In genomic region chr6:71143154-71143893, GRCm38 (mm10) we compare ENCODE assay signal across 9 mouse cellular contexts. TPM values are rescaled to one million over a fixed set of nuclear protein-coding genes. Genes with fewer than 3 reads are reported as not detected.
DNase-seq lines count a peak whose midpoint lies in the region; ATAC-seq and TF ChIP-seq lines count a peak whose summit lies in the region.
"Had no signal": no experiment of that assay in that cellular context is flagged by ENCODE, and none has a peak within 500 bp of the region (broad histone marks: within the 10 kb centered on the region; RNA-seq: fewer than 3 reads in every experiment).

No protein-coding gene starts in this region.

- WGBS in lung, adult 2 months: 3% methylated on average over 19 of the region's 19 CpGs
- WGBS in hindbrain, postnatal 0 days: under 1% methylated on average over 19 of the region's 19 CpGs
- 3% methylated on average over 19 of the region's 19 CpGs for WGBS in liver, embryonic 15.5 days (ENCODE audit: insufficient replicate concordance)

- H3K27ac ChIP-seq in hindbrain, postnatal 0 days: peak overlapping the region; percentile 74
- peak overlapping the region; percentile 56; the same call in 1 of the 2 replicates for H3K27ac ChIP-seq in liver, embryonic 15.5 days (replicated peaks)

- TF ChIP-seq POLR2A in lung, adult 2 months (IDR thresholded peaks at IDR 0.05; ENCODE audit: borderline replicate concordance, extremely low read depth, low read depth, low read length): no peak

- H3K36me3 ChIP-seq in hindbrain, postnatal 0 days (ENCODE audit: insufficient read depth, low read length): no peaks in the 10 kb centered on the region
- H3K36me3 ChIP-seq in liver, embryonic 15.5 days (replicated peaks): no peaks in the 10 kb centered on the region

- peak; percentile 12 for DNase-seq in lung, adult 2 months
- no peak for DNase-seq in lung, postnatal 36 days
- DNase-seq in embryo, embryonic 9.5 days (ENCODE audit: extremely low spot score): peak; percentile 14
- DNase-seq in hindbrain, postnatal 0 days (ENCODE audit: low spot score): no peak
- DNase-seq in spleen, adult 12 weeks (ENCODE audit: low spot score): no peak
- no peak for DNase-seq in urinary bladder, postnatal 10 days (ENCODE audit: low spot score)
- DNase-seq in ovary, postnatal 10 days (ENCODE audit: low spot score): no peak

- peak overlapping the region; percentile 66 for H3K4me2 ChIP-seq in hindbrain, postnatal 0 days (ENCODE audit: low read depth, low read length)
- H3K4me2 ChIP-seq in liver, embryonic 15.5 days: peak overlapping the region; percentile 68

- H3K9me3 ChIP-seq in hindbrain, postnatal 0 days (ENCODE audit: low read length): no peaks in the 10 kb centered on the region
- H3K9me3 ChIP-seq in liver, embryonic 15.5 days (replicated peaks): no peaks in the 10 kb centered on the region

- no peak for ATAC-seq in hindbrain, postnatal 0 days
- no peak for ATAC-seq in liver, embryonic 15.5 days (ENCODE audit: insufficient read depth)

- no peaks in the 10 kb centered on the region for H3K27me3 ChIP-seq in hindbrain, postnatal 0 days (ENCODE audit: insufficient read depth, low read length)
- H3K27me3 ChIP-seq in liver, embryonic 15.5 days: no peaks in the 10 kb centered on the region

- H3K4me1 ChIP-seq in lung, adult 2 months (ENCODE audit: control insufficient read depth, insufficient read depth, low read length): peaks cover 4% of the 10 kb centered on the region
- H3K4me1 ChIP-seq in hindbrain, postnatal 0 days (ENCODE audit: insufficient read depth, low read length): no peaks in the 10 kb centered on the region; the same call in 1 of the 2 replicates
- 0 out of 2 replicates have a peak, but pooled peaks cover 11% of the 10 kb centered on the region for H3K4me1 ChIP-seq in liver, embryonic 15.5 days (replicated peaks)

- no peak for TF ChIP-seq CTCF in lung, adult 2 months (IDR thresholded peaks at IDR 0.05; ENCODE audit: insufficient read depth, low read length)
- no peak for TF ChIP-seq CTCF in hindbrain, postnatal 0 days (IDR thresholded peaks at IDR 0.05; ENCODE audit: low read depth)

- peak overlapping the region; percentile 66 for H3K9ac ChIP-seq in hindbrain, postnatal 0 days (replicated peaks; ENCODE audit: low read length)
- H3K9ac ChIP-seq in liver, embryonic 15.5 days: peak overlapping the region; percentile 26; the same call in 1 of the 2 replicates

- peak overlapping the region; percentile 83 for H3K4me3 ChIP-seq in lung, adult 2 months (replicated peaks; ENCODE audit: extremely low read depth, low read depth, low read length)
- H3K4me3 ChIP-seq in hindbrain, postnatal 0 days (ENCODE audit: low read length): peak overlapping the region; percentile 59
- peak overlapping the region; percentile 50 for H3K4me3 ChIP-seq in liver, embryonic 15.5 days (replicated peaks)

RNA-seq across cellular contexts. Expression of gene Thnsl2, which starts 0.9 kb away (rescaled TPM):
- polyA plus RNA-seq in lung, adult 2 months (2012; rRNA removed): 8.1 and 9.1 TPM in 2 replicates
- 4.9 and 10.2 TPM in 2 replicates for total RNA-seq in hindbrain, postnatal 0 days (2014; rRNA removed)
- 6.6 and 6.8 TPM in 2 replicates for polyA plus RNA-seq in hindbrain, postnatal 0 days (2015; fragmentation: Nextera tagmentation; extraction: Ambion mirVana)
- polyA plus RNA-seq in liver, embryonic 15.5 days (2015; fragmentation: Nextera tagmentation; extraction: Ambion mirVana): 14.2 and 18.4 TPM in 2 replicates

RNA-seq across cellular contexts. Expression of gene Fabp1, which starts 56.3 kb away (rescaled TPM):
- polyA plus RNA-seq in lung, adult 2 months (2012; rRNA removed): 4.7 and 12.7 TPM in 2 replicates
- total RNA-seq in hindbrain, postnatal 0 days (2014; rRNA removed): not detected in 2 replicates
- not detected in 2 replicates for polyA plus RNA-seq in hindbrain, postnatal 0 days (2015; fragmentation: Nextera tagmentation; extraction: Ambion mirVana)
- polyA plus RNA-seq in liver, embryonic 15.5 days (2015; fragmentation: Nextera tagmentation; extraction: Ambion mirVana): 442 and 489 TPM in 2 replicates
- total RNA-seq: left cerebral cortex, postnatal 36 days had no signal

Comparison
In these comparisons a context has a peak if more than half of its experiments do, and no peak if none do; other contexts are left out.
1. DNase-seq: peak in lung, adult 2 months (single experiment) and embryo, embryonic 9.5 days (single experiment); none in lung, postnatal 36 days (single experiment), hindbrain, postnatal 0 days (single experiment), spleen, adult 12 weeks (single experiment), urinary bladder, postnatal 10 days (single experiment) and ovary, postnatal 10 days (single experiment).
2. RNA of gene Fabp1, which starts 56.3 kb away (polyA plus RNA-seq): 442 to 489 TPM in liver, embryonic 15.5 days; 4.7 to 12.7 TPM in lung, adult 2 months and not detected in hindbrain, postnatal 0 days; every median in the first group is over 10 times any median in the second.
3. Peak in every context shown above with its lines, with median percentiles within 50 percentile points of each other: H3K4me3 ChIP-seq.